Mouse (Mus musculus): ENCODE measurements around the gene Golga5. TPM values are rescaled to one million over a fixed set of nuclear protein-coding genes. Genes with fewer than 3 reads are reported as not detected.

Golga5 gene
- polyA plus RNA-seq, 1 experiment from 2014 or later, result 41.2 TPM

GRCm38 (mm10) chr12:102497905-102498304, 29.0 kb downstream of the Golga5 start:
- WGBS, result 67% methylated on average over 2 of the region's 2 CpGs

GRCm38 (mm10) chr12:102498726-102499125, 29.8 kb downstream of the Golga5 start:
- no peaks in the 10 kb centered on the region for H3K27me3 ChIP-seq
- peak; percentile 70; the same call in 1 of the 2 replicates for ATAC-seq (ENCODE audit: insufficient number of reproducible peaks, insufficient read depth, low FRiP score, low TSS enrichment)
- no peak overlapping the region for H3K4me3 ChIP-seq
- H3K36me3 ChIP-seq, result peaks cover 26% of the 10 kb centered on the region
- no peak overlapping the region for H3K9ac ChIP-seq
- peaks cover 16% of the 10 kb centered on the region; the same call in 1 of the 2 replicates for H3K4me1 ChIP-seq
- H3K9me3 ChIP-seq, result no peaks in the 10 kb centered on the region
- peak overlapping the region; percentile 83 for H3K27ac ChIP-seq
- peak overlapping the region; percentile 27; the same call in 1 of the 2 replicates for H3K4me2 ChIP-seq (replicated peaks)
- WGBS, result 19% methylated on average over 8 of the region's 8 CpGs

More at GRCm38 (mm10) chr12:102497905-102498304, 29.0 kb downstream of the Golga5 start:
- H3K4me2 ChIP-seq (replicated peaks), result no peak overlapping the region
- no peak for ATAC-seq (ENCODE audit: insufficient number of reproducible peaks, insufficient read depth, low FRiP score, low TSS enrichment)
- H3K9me3 ChIP-seq, result no peaks in the 10 kb centered on the region
- no peak overlapping the region for H3K4me3 ChIP-seq
- no peak overlapping the region for H3K27ac ChIP-seq
- no peak overlapping the region for H3K9ac ChIP-seq
- peaks cover 16% of the 10 kb centered on the region; the same call in 1 of the 2 replicates for H3K4me1 ChIP-seq
- H3K36me3 ChIP-seq, result peaks cover 30% of the 10 kb centered on the region
- no peaks in the 10 kb centered on the region for H3K27me3 ChIP-seq

GRCm38 (mm10) chr12:102499210-102499609, 30.3 kb downstream of the Golga5 start:
- H3K4me3 ChIP-seq, result no peak overlapping the region
- peaks cover 16% of the 10 kb centered on the region; the same call in 1 of the 2 replicates for H3K4me1 ChIP-seq
- no peak overlapping the region for H3K4me2 ChIP-seq (replicated peaks)
- peak overlapping the region; percentile 83 for H3K27ac ChIP-seq
- H3K27me3 ChIP-seq, result no peaks in the 10 kb centered on the region
- peaks cover 26% of the 10 kb centered on the region for H3K36me3 ChIP-seq
- H3K9ac ChIP-seq, result no peak overlapping the region
- no peaks in the 10 kb centered on the region for H3K9me3 ChIP-seq
- no peak for ATAC-seq (ENCODE audit: insufficient number of reproducible peaks, insufficient read depth, low FRiP score, low TSS enrichment)
- WGBS, result 80% methylated on average over 5 of the region's 5 CpGs

- Histone ChIP-seq H3K4me1 (peaks cover 16% of the 10 kb centered on the region; the same call in 1 of the 2 replicates), H3K4me2 (replicated peaks) (no peak overlapping the region), H3K9me3 (no peaks in the 10 kb centered on the region), H3K4me3 (no peak overlapping the region), H3K27ac (peak overlapping the region; percentile 83; the same call in 1 of the 2 replicates), H3K9ac (no peak overlapping the region), H3K36me3 (peaks cover 24% of the 10 kb centered on the region), H3K27me3 (no peaks in the 10 kb centered on the region)
- WGBS, result 71% methylated on average over 4 of the region's 4 CpGs
- no peak for ATAC-seq (ENCODE audit: insufficient number of reproducible peaks, insufficient read depth, low FRiP score, low TSS enrichment)
Observed at GRCm38 (mm10) chr12:102499723-102500122, 30.8 kb downstream of the Golga5 start.

- H3K27ac ChIP-seq, result no peak overlapping the region
- 88% methylated on average over 2 of the region's 2 CpGs for WGBS
- peaks cover 16% of the 10 kb centered on the region; the same call in 1 of the 2 replicates for H3K4me1 ChIP-seq
- H3K4me3 ChIP-seq, result no peak overlapping the region
- H3K4me2 ChIP-seq (replicated peaks), result no peak overlapping the region
- no peak overlapping the region for H3K9ac ChIP-seq
- peaks cover 13% of the 10 kb centered on the region; the same call in 1 of the 2 replicates for H3K36me3 ChIP-seq
- ATAC-seq (ENCODE audit: insufficient number of reproducible peaks, insufficient read depth, low FRiP score, low TSS enrichment), result no peak
- H3K27me3 ChIP-seq, result no peaks in the 10 kb centered on the region
- no peaks in the 10 kb centered on the region for H3K9me3 ChIP-seq
Observed at GRCm38 (mm10) chr12:102501038-102501437, 32.1 kb downstream of the Golga5 start.

GRCm38 (mm10) chr12:102501848-102502595, 33.1 kb downstream of the Golga5 start:
- H3K36me3 ChIP-seq, result peaks cover 3% of the 10 kb centered on the region; the same call in 1 of the 2 replicates
- no peak overlapping the region for H3K27ac ChIP-seq
- ATAC-seq (ENCODE audit: insufficient number of reproducible peaks, insufficient read depth, low FRiP score, low TSS enrichment), result no peak
- no peaks in the 10 kb centered on the region for H3K9me3 ChIP-seq
- no peaks in the 10 kb centered on the region for H3K27me3 ChIP-seq
- 73% methylated on average over 8 of the region's 8 CpGs for WGBS
- peaks cover 16% of the 10 kb centered on the region; the same call in 1 of the 2 replicates for H3K4me1 ChIP-seq
- H3K4me3 ChIP-seq, result no peak overlapping the region
- no peak overlapping the region; the same call in 1 of the 2 replicates for H3K9ac ChIP-seq
- no peak overlapping the region for H3K4me2 ChIP-seq (replicated peaks)

GRCm38 (mm10) chr12:102505131-102505713, 36.3 kb downstream of the Golga5 start:
- ATAC-seq (ENCODE audit: insufficient number of reproducible peaks, insufficient read depth, low FRiP score, low TSS enrichment), result no peak
- Histone ChIP-seq H3K4me1 (no peaks in the 10 kb centered on the region), H3K9me3 (no peaks in the 10 kb centered on the region), H3K9ac (no peak overlapping the region), H3K27me3 (no peaks in the 10 kb centered on the region), H3K4me2 (replicated peaks) (no peak overlapping the region), H3K36me3 (no peaks in the 10 kb centered on the region), H3K4me3 (no peak overlapping the region), H3K27ac (no peak overlapping the region)
- WGBS, result 80% methylated on average over 9 of the region's 9 CpGs

GRCm38 (mm10) chr12:102505949-102506348, 37.0 kb downstream of the Golga5 start:
- no peaks in the 10 kb centered on the region for H3K4me1 ChIP-seq
- H3K36me3 ChIP-seq, result no peaks in the 10 kb centered on the region
- no peak overlapping the region for H3K4me2 ChIP-seq (replicated peaks)
- no peak overlapping the region for H3K27ac ChIP-seq
- H3K4me3 ChIP-seq, result no peak overlapping the region
- ATAC-seq (ENCODE audit: insufficient number of reproducible peaks, insufficient read depth, low FRiP score, low TSS enrichment), result no peak
- no peaks in the 10 kb centered on the region for H3K27me3 ChIP-seq
- 88% methylated on average over 7 of the region's 7 CpGs for WGBS
- no peaks in the 10 kb centered on the region for H3K9me3 ChIP-seq
- no peak overlapping the region for H3K9ac ChIP-seq

- ATAC-seq (ENCODE audit: insufficient number of reproducible peaks, insufficient read depth, low FRiP score, low TSS enrichment), result no peak
- H3K27me3 ChIP-seq, result no peaks in the 10 kb centered on the region
- no peak overlapping the region for H3K27ac ChIP-seq
- H3K9me3 ChIP-seq, result no peaks in the 10 kb centered on the region
- H3K9ac ChIP-seq, result no peak overlapping the region
- no peak overlapping the region for H3K4me3 ChIP-seq
- peaks cover 10% of the 10 kb centered on the region; the same call in 1 of the 2 replicates for H3K4me1 ChIP-seq
- H3K4me2 ChIP-seq (replicated peaks), result no peak overlapping the region
- H3K36me3 ChIP-seq, result no peaks in the 10 kb centered on the region
- WGBS, result 19% methylated on average over 3 of the region's 3 CpGs
Observed at GRCm38 (mm10) chr12:102511363-102511762, 42.4 kb downstream of the Golga5 start.

- H3K4me3 ChIP-seq, result no peak overlapping the region
- no peak overlapping the region for H3K4me2 ChIP-seq (replicated peaks)
- 51% methylated on average over 6 of the region's 6 CpGs for WGBS
- peaks cover 10% of the 10 kb centered on the region; the same call in 1 of the 2 replicates for H3K4me1 ChIP-seq
- no peaks in the 10 kb centered on the region for H3K36me3 ChIP-seq
- H3K9ac ChIP-seq, result no peak overlapping the region; the same call in 1 of the 2 replicates
- no peak overlapping the region for H3K27ac ChIP-seq
- no peaks in the 10 kb centered on the region for H3K27me3 ChIP-seq
- H3K9me3 ChIP-seq, result no peaks in the 10 kb centered on the region
- no peak for ATAC-seq (ENCODE audit: insufficient number of reproducible peaks, insufficient read depth, low FRiP score, low TSS enrichment)
Observed at GRCm38 (mm10) chr12:102514151-102514550, 45.2 kb downstream of the Golga5 start.

GRCm38 (mm10) chr12:102514751-102515150, 45.8 kb downstream of the Golga5 start:
- no peaks in the 10 kb centered on the region for H3K36me3 ChIP-seq
- no peak overlapping the region for H3K27ac ChIP-seq
- H3K4me3 ChIP-seq, result no peak overlapping the region
- no peak overlapping the region for H3K4me2 ChIP-seq (replicated peaks)
- no peaks in the 10 kb centered on the region for H3K9me3 ChIP-seq
- no peak for ATAC-seq (ENCODE audit: insufficient number of reproducible peaks, insufficient read depth, low FRiP score, low TSS enrichment)
- WGBS, result 86% methylated on average over 6 of the region's 6 CpGs
- peaks cover 10% of the 10 kb centered on the region; the same call in 1 of the 2 replicates for H3K4me1 ChIP-seq
- H3K27me3 ChIP-seq, result no peaks in the 10 kb centered on the region
- no peak overlapping the region for H3K9ac ChIP-seq

- Histone ChIP-seq H3K4me1 (peaks cover 10% of the 10 kb centered on the region; the same call in 1 of the 2 replicates), H3K36me3 (no peaks in the 10 kb centered on the region), H3K27ac (no peak overlapping the region), H3K9me3 (no peaks in the 10 kb centered on the region), H3K27me3 (no peaks in the 10 kb centered on the region), H3K4me3 (no peak overlapping the region), H3K4me2 (replicated peaks) (no peak overlapping the region), H3K9ac (no peak overlapping the region)
- ATAC-seq (ENCODE audit: insufficient number of reproducible peaks, insufficient read depth, low FRiP score, low TSS enrichment), result no peak
- WGBS, result 81% methylated on average over 4 of the region's 4 CpGs
Observed at GRCm38 (mm10) chr12:102516151-102516550, 47.2 kb downstream of the Golga5 start.
